Mouse (Mus musculus) limb, embryonic 11.5 days (tissue): ENCODE measurements around the gene Gng7. TPM values are rescaled to one million over a fixed set of nuclear protein-coding genes. Genes with fewer than 3 reads are reported as not detected.
A peak's percentile ranks its signal among the peaks of the same experiment; 100 is the strongest.

Experiments used
- ATAC-seq: fragments of 200-750 bp; cut with Nextera tagmentation; 2 replicates; pipeline ENCODE4 v1.8.0; 2017; ENCODE audit warnings: low read depth; ENCODE audit not compliant: insufficient number of reproducible peaks, low FRiP score, low TSS enrichment
- DNase-seq: peaks from one replicate; pipeline ENCODE4 v3.0.0-alpha.2; 2015; ENCODE audit warnings: low spot score
- H3K27ac ChIP-seq: fragments of 300-500 bp; sonication (generic); replicated peaks from 2 replicates; pipeline ENCODE4 v1.5.1; 2014; ENCODE audit warnings: low read depth, mild to moderate bottlenecking, low read length
- H3K27me3 ChIP-seq: fragments of 300-500 bp; sonication (generic); 2 replicates; pipeline ENCODE4 v1.6.1; 2014; ENCODE audit warnings: mild to moderate bottlenecking, low read length, mixed read lengths; ENCODE audit not compliant: control insufficient read depth, insufficient read depth
- H3K36me3 ChIP-seq: fragments of 300-500 bp; sonication (generic); 2 replicates; pipeline ENCODE4 v1.6.1; 2014; ENCODE audit warnings: mild to moderate bottlenecking, low read length, moderate library complexity, mixed read lengths; ENCODE audit not compliant: control insufficient read depth, insufficient read depth
- H3K4me1 ChIP-seq: fragments of 300-500 bp; sonication (generic); 2 replicates; pipeline ENCODE4 v1.6.1; 2014; ENCODE audit warnings: low read length, mixed read lengths; ENCODE audit not compliant: control insufficient read depth, insufficient read depth
- H3K4me2 ChIP-seq: fragments of 300-500 bp; sonication (generic); 2 replicates; pipeline ENCODE4 v1.6.1; 2014; ENCODE audit warnings: low read depth, mild to moderate bottlenecking, moderate library complexity; ENCODE audit not compliant: severe bottlenecking
- H3K4me3 ChIP-seq: fragments of 300-500 bp; sonication (generic); 2 replicates; pipeline ENCODE4 v1.5.1; 2014; ENCODE audit warnings: low read depth, low read length
- H3K9ac ChIP-seq: fragments of 300-500 bp; sonication (generic); 2 replicates; pipeline ENCODE4 v1.6.1; 2014; ENCODE audit warnings: mild to moderate bottlenecking, low read length
- H3K9me3 ChIP-seq: fragments of 300-500 bp; sonication (generic); 2 replicates; pipeline ENCODE4 v1.6.1; 2016; ENCODE audit warnings: low read length; ENCODE audit not compliant: control insufficient read depth
- WGBS: fragments of 180-500 bp; shearing (Covaris S2); extraction: QIAGEN DNeasy Blood & Tissue Kit; methylation state at CpG from one replicate; pipeline ENCODE4 v1.1.7; 2014; 5-methylcytosine and 5-hydroxymethylcytosine counted together
- polyA plus RNA-seq: library from polyadenylated mRNA; unstranded; fragments of >200 nt; fragmentation: Nextera tagmentation; extraction: Ambion mirVana; gene quantifications from 2 replicates; pipeline ENCODE4 v1.2.1, GENCODE M21; 2014

Gene Gng7
- polyA plus RNA-seq, 1 experiment from 2014 or later, result 4.6 TPM

DNA sequence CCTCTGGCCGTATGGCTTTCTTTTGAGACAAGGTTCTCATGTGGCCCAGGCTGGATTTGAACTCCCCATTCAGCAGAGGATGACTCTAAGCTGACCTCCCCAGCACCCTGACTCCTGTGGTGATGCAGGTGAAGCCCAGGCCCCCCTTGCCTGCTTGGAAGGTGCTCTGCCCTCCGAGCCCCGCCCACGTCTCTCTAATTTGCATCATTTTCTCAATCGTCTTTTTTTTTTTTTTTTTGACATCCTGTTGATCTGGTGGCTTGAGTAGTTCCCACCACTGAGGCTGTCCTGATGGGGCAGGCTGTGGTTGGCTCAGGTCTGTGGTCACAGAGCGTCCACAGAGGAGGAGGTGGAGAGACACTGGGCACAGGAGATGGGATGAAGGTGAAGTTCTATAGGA, 25.3 kb downstream of the Gng7 start:
- no peak overlapping the region for H3K4me2 ChIP-seq
- no peaks in the 10 kb centered on the region for H3K9me3 ChIP-seq
- peaks cover 5% of the 10 kb centered on the region; the same call in 1 of the 2 replicates for H3K4me1 ChIP-seq
- DNase-seq (no peak), ATAC-seq (no peak)
- H3K4me3 ChIP-seq, result no peak overlapping the region
- no peak overlapping the region for H3K9ac ChIP-seq
- H3K27me3 ChIP-seq, result peaks cover 31% of the 10 kb centered on the region
- H3K36me3 ChIP-seq, result no peaks in the 10 kb centered on the region
- no peak overlapping the region for H3K27ac ChIP-seq
- WGBS, result 64% methylated on average over 6 of the region's 6 CpGs

GRCm38 (mm10) chr10:80987709-80988441, 26.9 kb downstream of the Gng7 start:
- Histone ChIP-seq H3K36me3 (no peaks in the 10 kb centered on the region), H3K9me3 (no peaks in the 10 kb centered on the region), H3K4me2 (no peak overlapping the region; the same call in 1 of the 2 replicates), H3K4me3 (no peak overlapping the region), H3K9ac (0 out of 2 replicates have a peak overlapping the region, but pooled peaks have one; percentile 3), H3K4me1 (peaks cover 5% of the 10 kb centered on the region; the same call in 1 of the 2 replicates), H3K27ac (no peak overlapping the region), H3K27me3 (peaks cover 37% of the 10 kb centered on the region)
- 9% methylated on average over 10 of the region's 10 CpGs for WGBS
- ATAC-seq (peak; percentile 75), DNase-seq (peak; percentile 92)

DNA sequence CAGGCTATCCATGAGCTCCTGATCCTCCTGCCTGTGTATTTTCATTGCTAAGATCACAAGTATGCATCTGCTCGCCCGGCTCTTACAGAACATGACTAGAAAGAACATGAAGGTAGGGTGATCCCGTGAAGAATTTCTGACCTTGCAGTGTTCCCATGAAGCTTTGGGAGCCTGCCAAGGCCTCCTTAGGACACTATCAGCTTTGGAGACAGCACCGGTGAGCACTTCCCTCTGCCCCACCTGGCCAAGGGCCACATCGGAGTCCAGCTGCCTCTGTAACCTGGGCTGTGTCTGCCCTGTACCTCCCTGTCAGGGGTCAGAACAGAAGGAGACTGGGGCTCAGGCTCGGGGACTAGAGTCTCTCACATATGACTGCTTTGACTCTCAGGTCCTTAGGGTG, 28.0 kb downstream of the Gng7 start:
- H3K4me3 ChIP-seq, result no peak overlapping the region
- H3K27me3 ChIP-seq, result peaks cover 37% of the 10 kb centered on the region
- 76% methylated on average over 6 of the region's 6 CpGs for WGBS
- H3K27ac ChIP-seq, result no peak overlapping the region
- H3K9ac ChIP-seq, result no peak overlapping the region
- H3K4me2 ChIP-seq, result no peak overlapping the region
- peaks cover 5% of the 10 kb centered on the region; the same call in 1 of the 2 replicates for H3K4me1 ChIP-seq
- H3K36me3 ChIP-seq, result no peaks in the 10 kb centered on the region
- no peak for ATAC-seq
- no peak for DNase-seq
- no peaks in the 10 kb centered on the region for H3K9me3 ChIP-seq

- DNase-seq (no peak), ATAC-seq (no peak)
- Histone ChIP-seq H3K9me3 (no peaks in the 10 kb centered on the region), H3K36me3 (no peaks in the 10 kb centered on the region), H3K27me3 (peaks cover 37% of the 10 kb centered on the region), H3K4me1 (peaks cover 5% of the 10 kb centered on the region; the same call in 1 of the 2 replicates), H3K4me3 (no peak overlapping the region), H3K9ac (no peak overlapping the region), H3K27ac (no peak overlapping the region), H3K4me2 (0 out of 2 replicates have a peak overlapping the region, but pooled peaks have one; percentile 7)
- 35% methylated on average over 13 of the region's 13 CpGs for WGBS
These were observed 28.6 kb downstream of the Gng7 start for GRCm38 (mm10) chr10:80985970-80986701.

- no peaks in the 10 kb centered on the region for H3K9me3 ChIP-seq
- H3K4me3 ChIP-seq, result no peak overlapping the region
- H3K9ac ChIP-seq, result no peak overlapping the region
- 12% methylated on average over 37 of the region's 37 CpGs for WGBS
- 0 out of 2 replicates have a peak overlapping the region, but pooled peaks have one; percentile 7 for H3K4me2 ChIP-seq
- no peaks in the 10 kb centered on the region for H3K36me3 ChIP-seq
- DNase-seq, result no peak
- no peak for ATAC-seq
- H3K27me3 ChIP-seq, result peaks cover 37% of the 10 kb centered on the region
- no peak overlapping the region for H3K27ac ChIP-seq
- H3K4me1 ChIP-seq, result peaks cover 5% of the 10 kb centered on the region; the same call in 1 of the 2 replicates
These were observed 29.3 kb downstream of the Gng7 start for GRCm38 (mm10) chr10:80985241-80985969.

GRCm38 (mm10) chr10:80984223-80984622, 30.5 kb downstream of the Gng7 start:
- peaks cover 37% of the 10 kb centered on the region for H3K27me3 ChIP-seq
- WGBS, result 90% methylated on average over 12 of the region's 12 CpGs

GRCm38 (mm10) chr10:80982381-80982780, 32.4 kb downstream of the Gng7 start:
- H3K27ac ChIP-seq, result no peak overlapping the region
- no peak overlapping the region for H3K9ac ChIP-seq
- H3K9me3 ChIP-seq, result no peaks in the 10 kb centered on the region
- peaks cover 5% of the 10 kb centered on the region; the same call in 1 of the 2 replicates for H3K4me1 ChIP-seq
- H3K4me2 ChIP-seq, result no peak overlapping the region
- H3K27me3 ChIP-seq, result peaks cover 32% of the 10 kb centered on the region
- DNase-seq (no peak), ATAC-seq (no peak)
- no peaks in the 10 kb centered on the region for H3K36me3 ChIP-seq
- H3K4me3 ChIP-seq, result no peak overlapping the region
- 70% methylated on average over 4 of the region's 4 CpGs for WGBS

More at GRCm38 (mm10) chr10:80984223-80984622, 30.5 kb downstream of the Gng7 start:
- Histone ChIP-seq H3K4me1 (peaks cover 5% of the 10 kb centered on the region; the same call in 1 of the 2 replicates), H3K27ac (no peak overlapping the region), H3K9me3 (no peaks in the 10 kb centered on the region), H3K4me3 (no peak overlapping the region), H3K9ac (no peak overlapping the region), H3K36me3 (no peaks in the 10 kb centered on the region), H3K4me2 (no peak overlapping the region)
- no peak for DNase-seq
- no peak for ATAC-seq

DNA sequence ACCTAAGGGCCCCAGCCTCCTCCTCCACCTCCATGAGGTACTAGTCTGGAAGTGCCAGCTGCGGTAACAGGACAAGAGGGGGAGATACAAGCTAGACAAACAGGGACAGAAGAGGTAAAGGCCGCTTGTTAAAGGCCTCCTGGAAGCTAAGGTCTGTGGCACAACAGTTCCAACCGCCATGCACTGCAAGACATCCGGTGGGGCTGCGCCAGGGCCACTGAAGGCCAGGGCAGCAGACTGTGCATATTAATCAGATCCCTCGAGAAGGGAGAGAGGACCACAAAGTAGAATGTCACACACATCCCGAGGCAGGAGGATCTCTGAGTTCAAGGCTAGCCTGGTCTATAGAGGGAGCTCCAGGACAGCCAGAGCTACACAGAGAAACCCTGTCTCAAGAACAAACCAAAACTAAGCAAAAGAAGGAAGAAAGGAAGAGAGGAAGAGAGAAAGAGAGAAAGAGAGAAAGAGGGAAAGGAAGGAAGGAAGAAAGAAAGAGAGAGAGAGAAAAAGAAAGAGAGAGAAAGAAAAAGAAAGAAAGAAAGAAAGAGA, 33.1 kb downstream of the Gng7 start:
- no peak for ATAC-seq
- WGBS, result 54% methylated on average over 7 of the region's 7 CpGs
- Histone ChIP-seq H3K27ac (no peak overlapping the region), H3K36me3 (no peaks in the 10 kb centered on the region), H3K27me3 (peaks cover 28% of the 10 kb centered on the region), H3K9ac (no peak overlapping the region), H3K4me3 (no peak overlapping the region), H3K4me1 (peaks cover 5% of the 10 kb centered on the region; the same call in 1 of the 2 replicates), H3K4me2 (no peak overlapping the region), H3K9me3 (no peaks in the 10 kb centered on the region)
- no peak for DNase-seq
